Mouse (Mus musculus): Measurements from ENCODE around the gene Olfr187. TPM values are rescaled to one million over a fixed set of nuclear protein-coding genes. Genes with fewer than 3 reads are reported as not detected.

Olfr187 gene
- total and polyA plus RNA-seq, 2 experiments from 2014 or later: not detected

- Histone ChIP-seq H3K27me3 (ENCODE audit: insufficient read depth, low read length) (no peaks in the 10 kb centered on the region), H3K9ac (replicated peaks; ENCODE audit: low read length, poor library complexity, severe bottlenecking) (no peak within 1 kb of the TSS), H3K4me1 (ENCODE audit: insufficient read depth, low read length) (no peaks in the 10 kb centered on the region), H3K4me3 (ENCODE audit: low read depth, low read length) (no peak within 1 kb of the TSS), H3K4me2 (ENCODE audit: low read depth, low read length, poor library complexity, severe bottlenecking) (no peak within 1 kb of the TSS), H3K9me3 (ENCODE audit: low read length) (no peaks in the 10 kb centered on the region), H3K27ac (ENCODE audit: low read depth, low read length) (no peak within 1 kb of the TSS), H3K36me3 (ENCODE audit: insufficient read depth, low read length) (no peaks in the 10 kb centered on the region)
- ATAC-seq (ENCODE audit: low FRiP score) (no peak), DNase-seq (ENCODE audit: low spot score) (no peak)
- WGBS: 75% methylated on average over 2 of the region's 2 CpGs
- TF ChIP-seq CTCF (IDR thresholded peaks at IDR 0.05): no peak
Measured at GRCm38 (mm10) chr16:58995057-58995456, 44.5 kb downstream of the Olfr187 start, which contains the start of gene Olfr183. Gene Olfr183 (plus strand): TSS chr16:58995357.

Other genes starting within 250 kb of the Olfr187 start
- not detected in 2 replicates for gene Olfr173, start 239.5 kb downstream of the Olfr187 start, total RNA-seq (2014; rRNA removed)
- not detected in 2 replicates for gene Olfr173, start 239.5 kb downstream of the Olfr187 start, polyA plus RNA-seq (2015; fragmentation: Nextera tagmentation; extraction: Ambion mirVana)
- not detected in 2 replicates for gene Olfr175-ps1, start 213.0 kb downstream of the Olfr187 start, total RNA-seq (2014; rRNA removed)
- not detected in 2 replicates for gene Olfr175-ps1, start 213.0 kb downstream of the Olfr187 start, polyA plus RNA-seq (2015; fragmentation: Nextera tagmentation; extraction: Ambion mirVana)
- not detected in 2 replicates for gene Olfr177, start 165.0 kb downstream of the Olfr187 start, total RNA-seq (2014; rRNA removed)
- gene Olfr177, start 165.0 kb downstream of the Olfr187 start, polyA plus RNA-seq (2015; fragmentation: Nextera tagmentation; extraction: Ambion mirVana): not detected in 2 replicates
- gene Olfr178, start 147.7 kb downstream of the Olfr187 start, total RNA-seq (2014; rRNA removed): not detected in 2 replicates
- gene Olfr178, start 147.7 kb downstream of the Olfr187 start, polyA plus RNA-seq (2015; fragmentation: Nextera tagmentation; extraction: Ambion mirVana): not detected in 2 replicates
- not detected in 2 replicates for gene Olfr181, start 111.0 kb downstream of the Olfr187 start, total RNA-seq (2014; rRNA removed)
- gene Olfr181, start 111.0 kb downstream of the Olfr187 start, polyA plus RNA-seq (2015; fragmentation: Nextera tagmentation; extraction: Ambion mirVana): not detected in 2 replicates
- not detected in 2 replicates for gene Olfr180, start 110.4 kb downstream of the Olfr187 start, total RNA-seq (2014; rRNA removed)
- gene Olfr180, start 110.4 kb downstream of the Olfr187 start, polyA plus RNA-seq (2015; fragmentation: Nextera tagmentation; extraction: Ambion mirVana): not detected in 2 replicates
- not detected in 2 replicates for gene Olfr183, start 44.4 kb downstream of the Olfr187 start, total RNA-seq (2014; rRNA removed)
- gene Olfr183, start 44.4 kb downstream of the Olfr187 start, polyA plus RNA-seq (2015; fragmentation: Nextera tagmentation; extraction: Ambion mirVana): not detected in 2 replicates
- gene Olfr186, start 9.5 kb downstream of the Olfr187 start, total RNA-seq (2014; rRNA removed): not detected in 2 replicates
- gene Olfr186, start 9.5 kb downstream of the Olfr187 start, polyA plus RNA-seq (2015; fragmentation: Nextera tagmentation; extraction: Ambion mirVana): not detected in 2 replicates
- not detected in 2 replicates for gene Olfr190, start 38.2 kb upstream of the Olfr187 start, total RNA-seq (2014; rRNA removed)
- not detected in 2 replicates for gene Olfr190, start 38.2 kb upstream of the Olfr187 start, polyA plus RNA-seq (2015; fragmentation: Nextera tagmentation; extraction: Ambion mirVana)
- not detected in 2 replicates for gene Olfr191, start 50.1 kb upstream of the Olfr187 start, total RNA-seq (2014; rRNA removed)
- gene Olfr191, start 50.1 kb upstream of the Olfr187 start, polyA plus RNA-seq (2015; fragmentation: Nextera tagmentation; extraction: Ambion mirVana): not detected in 2 replicates
- not detected in 2 replicates for gene Olfr193, start 72.1 kb upstream of the Olfr187 start, total RNA-seq (2014; rRNA removed)
- not detected in 2 replicates for gene Olfr193, start 72.1 kb upstream of the Olfr187 start, polyA plus RNA-seq (2015; fragmentation: Nextera tagmentation; extraction: Ambion mirVana)
- not detected in 2 replicates for gene Olfr194, start 81.3 kb upstream of the Olfr187 start, total RNA-seq (2014; rRNA removed)
- gene Olfr194, start 81.3 kb upstream of the Olfr187 start, polyA plus RNA-seq (2015; fragmentation: Nextera tagmentation; extraction: Ambion mirVana): not detected in 2 replicates
- not detected in 2 replicates for gene Olfr195, start 107.3 kb upstream of the Olfr187 start, total RNA-seq (2014; rRNA removed)
- not detected in 2 replicates for gene Olfr195, start 107.3 kb upstream of the Olfr187 start, polyA plus RNA-seq (2015; fragmentation: Nextera tagmentation; extraction: Ambion mirVana)
- not detected in 2 replicates for gene Olfr196, start 130.7 kb upstream of the Olfr187 start, total RNA-seq (2014; rRNA removed)
- gene Olfr196, start 130.7 kb upstream of the Olfr187 start, polyA plus RNA-seq (2015; fragmentation: Nextera tagmentation; extraction: Ambion mirVana): not detected in 2 replicates
- not detected in 2 replicates for gene Olfr198, start 163.8 kb upstream of the Olfr187 start, total RNA-seq (2014; rRNA removed)
- gene Olfr198, start 163.8 kb upstream of the Olfr187 start, polyA plus RNA-seq (2015; fragmentation: Nextera tagmentation; extraction: Ambion mirVana): not detected in 2 replicates
- gene Olfr199, start 180.0 kb upstream of the Olfr187 start, total RNA-seq (2014; rRNA removed): not detected in 2 replicates
- gene Olfr199, start 180.0 kb upstream of the Olfr187 start, polyA plus RNA-seq (2015; fragmentation: Nextera tagmentation; extraction: Ambion mirVana): not detected in 2 replicates
- not detected in 2 replicates for gene Olfr201, start 232.9 kb upstream of the Olfr187 start, total RNA-seq (2014; rRNA removed)
- not detected in 2 replicates for gene Olfr201, start 232.9 kb upstream of the Olfr187 start, polyA plus RNA-seq (2015; fragmentation: Nextera tagmentation; extraction: Ambion mirVana)
- not detected in 2 replicates for gene Olfr202, start 247.0 kb upstream of the Olfr187 start, total RNA-seq (2014; rRNA removed)
- not detected in 2 replicates for gene Olfr202, start 247.0 kb upstream of the Olfr187 start, polyA plus RNA-seq (2015; fragmentation: Nextera tagmentation; extraction: Ambion mirVana)